Mouse (Mus musculus) olfactory bulb, adult 2 months (tissue): ENCODE measurements around the gene Gpr157. TPM values are rescaled to one million over a fixed set of nuclear protein-coding genes. Genes with fewer than 3 reads are reported as not detected.
A peak's percentile ranks its signal among the peaks of the same experiment; 100 is the strongest.

ENCODE experiments used
- H3K27ac ChIP-seq: fragments of 200-500 bp; 2 replicates; pipeline ENCODE4 v1.5.1; 2012; ENCODE audit warnings: low read depth, low read length; ENCODE audit not compliant: insufficient read depth
- H3K4me1 ChIP-seq: fragments of 200-500 bp; 2 replicates; pipeline ENCODE4 v1.6.1; 2012; ENCODE audit warnings: low read length; ENCODE audit not compliant: control insufficient read depth, insufficient read depth
- H3K4me3 ChIP-seq: fragments of 200-500 bp; 2 replicates; pipeline ENCODE4 v1.5.1; 2012; ENCODE audit warnings: mild to moderate bottlenecking, low read depth, low read length, moderate library complexity; ENCODE audit not compliant: insufficient read depth
- CTCF ChIP-seq: fragments of 200-500 bp; IDR thresholded peaks from 2 replicates; pipeline ENCODE4 v1.5.1; 2012; ENCODE audit warnings: low read depth, mild to moderate bottlenecking, low read length, moderate library complexity; ENCODE audit not compliant: insufficient read depth
- POLR2A ChIP-seq: fragments of 200-500 bp; IDR thresholded peaks from 2 replicates; pipeline ENCODE4 v1.6.1; 2012; ENCODE audit warnings: mild to moderate bottlenecking, low read depth, low read length, moderate library complexity; ENCODE audit not compliant: insufficient read depth
- WGBS: fragments of 180-500 bp; shearing (Covaris S2); methylation state at CpG from one replicate; pipeline ENCODE4 v1.1.7; 2018; 5-methylcytosine and 5-hydroxymethylcytosine counted together
- polyA plus RNA-seq: library from polyadenylated mRNA; stranded (reverse); fragments of >200 nt; gene quantifications from 2 replicates; pipeline ENCODE4 v1.2.4, GENCODE M21; 2012; ENCODE audit warnings: low replicate concordance; ENCODE audit not compliant: missing spikeins, insufficient read depth, insufficient read length

Gpr157 gene
- polyA plus RNA-seq, 1 experiment: not detected

- Histone ChIP-seq H3K4me1 (peaks cover 18% of the 10 kb centered on the region), H3K27ac (no peak overlapping the region), H3K4me3 (peak overlapping the region; percentile 33; the same call in 1 of the 2 replicates)
- TF ChIP-seq POLR2A: no peak
- no peak for TF ChIP-seq CTCF
- WGBS: 27% methylated on average over 15 of the region's 15 CpGs
Observed at GRCm38 (mm10) chr4:150049157-150049513, 38.0 kb upstream of the Gpr157 start.

DNA sequence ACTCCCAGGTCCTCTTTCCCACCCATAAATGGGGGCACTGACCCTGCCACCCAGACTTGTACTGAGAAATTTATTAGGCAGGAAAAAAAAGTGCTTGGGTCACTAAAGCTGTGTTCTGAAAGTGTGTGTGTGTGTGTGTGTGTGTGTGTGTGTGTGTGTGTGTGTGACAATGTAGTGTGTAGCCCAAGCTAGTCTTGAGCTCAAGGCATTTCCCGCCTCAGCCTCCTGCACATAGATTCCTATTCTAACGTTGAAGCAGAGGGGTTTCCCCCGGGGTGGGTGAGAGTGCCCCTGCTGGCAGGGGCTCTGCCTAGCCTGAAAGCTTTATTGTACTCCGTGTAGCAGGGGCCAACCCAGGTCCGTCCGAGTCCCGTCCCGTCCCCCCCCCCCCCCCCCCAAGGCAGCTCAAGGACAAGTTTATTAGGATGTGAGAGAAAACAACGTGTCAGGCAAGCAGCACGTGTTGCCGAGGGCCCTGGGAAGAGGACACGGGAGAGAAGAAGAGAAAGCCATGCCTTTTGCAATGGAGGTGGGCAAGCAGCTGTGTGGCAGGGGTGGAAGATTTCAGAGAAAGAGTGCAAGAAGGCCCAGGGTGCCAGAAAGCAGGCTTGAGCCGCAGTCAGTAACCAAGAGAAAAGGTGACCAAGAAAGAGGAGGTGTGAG, 37.5 kb upstream of the Gpr157 start:
- no peak overlapping the region for H3K27ac ChIP-seq
- TF ChIP-seq CTCF (no peak), POLR2A (no peak)
- WGBS: 31% methylated on average over 13 of the region's 13 CpGs
- no peak overlapping the region for H3K4me3 ChIP-seq
- H3K4me1 ChIP-seq: peaks cover 18% of the 10 kb centered on the region

- WGBS: 90% methylated on average over 8 of the region's 8 CpGs
- Histone ChIP-seq H3K4me3 (no peak overlapping the region), H3K4me1 (peaks cover 18% of the 10 kb centered on the region), H3K27ac (no peak overlapping the region)
- TF ChIP-seq CTCF (no peak), POLR2A (no peak)
Observed at GRCm38 (mm10) chr4:150051514-150051913, 35.7 kb upstream of the Gpr157 start.

DNA sequence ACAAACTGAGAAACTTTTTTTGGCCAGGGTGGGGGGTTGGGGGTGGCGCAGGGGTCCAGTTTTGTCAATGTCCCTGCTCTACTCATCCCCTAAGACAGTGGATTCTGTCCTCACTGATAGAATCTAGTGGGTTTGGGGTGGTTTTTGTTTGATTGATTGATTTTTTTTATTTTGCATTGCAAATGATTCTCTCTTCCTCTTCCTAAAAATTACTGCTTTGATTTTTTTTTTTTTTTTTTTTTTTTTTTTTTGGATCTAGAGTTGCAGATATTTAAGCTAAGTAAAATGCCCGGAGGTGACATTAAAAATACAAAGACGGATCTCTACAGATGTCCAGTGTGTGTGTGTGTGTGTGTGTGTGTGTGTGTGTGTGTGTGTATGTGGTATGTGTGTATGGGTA, 34.8 kb upstream of the Gpr157 start:
- 92% methylated on average over 3 of the region's 3 CpGs for WGBS
- Histone ChIP-seq H3K4me1 (peaks cover 18% of the 10 kb centered on the region), H3K4me3 (no peak overlapping the region), H3K27ac (no peak overlapping the region)
- TF ChIP-seq POLR2A: no peak
- TF ChIP-seq CTCF: no peak

DNA sequence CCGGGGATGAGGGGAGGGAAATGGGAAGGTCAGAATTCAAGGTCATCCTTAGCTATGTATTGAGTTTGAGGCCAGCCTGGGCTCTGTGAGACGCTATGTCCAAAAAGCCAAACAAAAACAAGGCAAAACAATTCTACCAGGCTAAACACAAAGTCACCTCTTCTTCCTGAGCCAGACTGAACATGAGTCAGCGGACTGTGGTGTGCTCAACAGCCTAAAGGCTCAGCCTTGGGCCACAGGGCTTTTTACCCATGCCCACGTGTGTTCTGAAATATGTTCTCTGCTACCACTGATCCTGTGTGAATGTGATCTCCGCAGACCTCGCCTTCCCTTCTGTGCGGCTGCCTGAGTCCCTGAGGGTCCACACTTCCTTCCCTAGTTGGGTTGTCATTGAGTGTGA, 31.0 kb upstream of the Gpr157 start:
- Histone ChIP-seq H3K27ac (no peak overlapping the region), H3K4me1 (no peaks in the 10 kb centered on the region), H3K4me3 (no peak overlapping the region)
- 92% methylated on average over 7 of the region's 7 CpGs for WGBS
- no peak for TF ChIP-seq POLR2A
- TF ChIP-seq CTCF: no peak

DNA sequence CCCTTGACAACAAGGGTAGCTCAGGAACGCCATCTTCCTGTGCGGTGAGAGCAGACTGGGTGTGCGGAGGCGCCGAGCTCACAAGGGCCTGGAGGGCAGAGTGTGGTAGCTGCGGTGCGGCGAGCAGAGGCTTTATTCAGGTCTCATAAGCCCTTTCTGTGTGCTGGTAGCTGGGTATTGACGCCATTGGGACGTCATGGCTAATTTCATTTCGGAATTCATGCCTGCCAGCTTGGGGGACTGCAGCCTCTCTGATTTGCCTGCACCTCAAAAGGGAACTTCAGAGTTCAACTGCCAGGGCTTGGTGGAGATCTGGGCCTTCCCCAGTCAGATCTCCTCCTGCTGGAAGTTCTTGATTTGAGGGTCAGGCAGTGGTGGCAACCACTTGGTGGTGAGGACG, 29.4 kb upstream of the Gpr157 start:
- no peak for TF ChIP-seq CTCF
- no peak for TF ChIP-seq POLR2A
- WGBS: 98% methylated on average over 12 of the region's 12 CpGs
- Histone ChIP-seq H3K4me3 (no peak overlapping the region), H3K27ac (no peak overlapping the region), H3K4me1 (no peaks in the 10 kb centered on the region)

GRCm38 (mm10) chr4:150059841-150060468, 27.2 kb upstream of the Gpr157 start:
- H3K4me1 ChIP-seq: no peaks in the 10 kb centered on the region
- 83% methylated on average over 9 of the region's 9 CpGs for WGBS
- H3K27ac ChIP-seq: no peak overlapping the region
- no peak for TF ChIP-seq POLR2A
- TF ChIP-seq CTCF: no peak
- H3K4me3 ChIP-seq: no peak overlapping the region

- 88% methylated on average over 23 of the region's 23 CpGs for WGBS
- no peaks in the 10 kb centered on the region for H3K4me1 ChIP-seq
- no peak overlapping the region for H3K27ac ChIP-seq
- no peak overlapping the region for H3K4me3 ChIP-seq
- TF ChIP-seq POLR2A (no peak), CTCF (no peak)
Observed at GRCm38 (mm10) chr4:150060469-150061170, 26.5 kb upstream of the Gpr157 start.

- Histone ChIP-seq H3K4me1 (no peaks in the 10 kb centered on the region), H3K27ac (no peak overlapping the region), H3K4me3 (no peak overlapping the region)
- no peak for TF ChIP-seq CTCF
- no peak for TF ChIP-seq POLR2A
- WGBS: 82% methylated on average over 16 of the region's 16 CpGs
Observed at GRCm38 (mm10) chr4:150061432-150062225, 25.5 kb upstream of the Gpr157 start.
